Mouse (Mus musculus): ENCODE measurements at regions not wholly inside any gene's neighbourhood (a gene's known extent, or its start where the extent isn't known, plus 50 kb on each side); places are given as distances from the start of the nearest gene placed in this dataset.

DNA sequence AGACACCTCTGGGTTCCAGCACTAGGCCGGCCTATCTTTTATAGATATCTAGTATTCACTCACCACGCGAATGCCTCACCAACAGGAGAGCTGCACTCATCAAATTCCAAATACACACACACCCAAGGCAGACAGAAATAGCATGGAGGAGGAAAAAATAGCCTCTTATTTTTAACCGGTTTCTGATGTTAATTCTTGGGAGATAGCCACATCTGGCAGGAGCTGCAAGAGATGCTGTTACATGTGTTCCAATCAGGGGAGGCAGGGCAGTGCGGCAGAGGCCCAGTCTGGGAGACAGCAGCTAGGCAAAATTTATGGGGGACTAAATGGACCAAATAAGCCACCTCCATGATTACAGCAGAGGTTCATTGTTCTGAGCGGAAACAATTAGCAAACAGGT lies 419.0 kb upstream of the Kazn start:
- no peak for TF ChIP-seq CTCF (IDR thresholded peaks at IDR 0.05)
- Histone ChIP-seq H3K27ac (no peak overlapping the region), H3K4me3 (no peak overlapping the region)
- DNase-seq (ENCODE audit: extremely low spot score in 1 of 2, low spot score in 2 of 2), result no peak
- intact Hi-C loops (cut with DNase I), result no loop called here

DNA sequence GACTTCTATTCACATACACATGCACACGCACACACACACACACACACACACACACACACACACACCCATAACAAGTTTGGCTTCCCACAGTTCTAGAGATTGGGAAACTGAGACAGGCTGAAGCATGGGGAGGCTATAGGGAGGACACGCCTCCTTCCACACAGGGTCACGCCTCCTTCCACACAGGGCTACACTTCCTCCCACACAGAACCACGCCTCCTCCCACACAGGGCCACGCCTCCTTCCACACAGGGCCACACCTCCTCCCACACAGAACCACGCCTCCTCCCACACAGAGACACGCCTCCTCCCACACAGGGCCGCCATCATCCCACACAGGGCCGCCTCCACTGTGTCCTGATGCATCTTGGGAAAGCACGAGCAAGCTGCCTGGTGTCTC lies 401.9 kb upstream of the Kazn start:
- TF ChIP-seq CTCF (IDR thresholded peaks at IDR 0.05), result no peak
- intact Hi-C loops (cut with DNase I), result no loop called here
- DNase-seq (ENCODE audit: extremely low spot score in 1 of 2, low spot score in 2 of 2), result no peak
- no peak overlapping the region for H3K27ac ChIP-seq
- H3K4me3 ChIP-seq, result no peak overlapping the region

DNA sequence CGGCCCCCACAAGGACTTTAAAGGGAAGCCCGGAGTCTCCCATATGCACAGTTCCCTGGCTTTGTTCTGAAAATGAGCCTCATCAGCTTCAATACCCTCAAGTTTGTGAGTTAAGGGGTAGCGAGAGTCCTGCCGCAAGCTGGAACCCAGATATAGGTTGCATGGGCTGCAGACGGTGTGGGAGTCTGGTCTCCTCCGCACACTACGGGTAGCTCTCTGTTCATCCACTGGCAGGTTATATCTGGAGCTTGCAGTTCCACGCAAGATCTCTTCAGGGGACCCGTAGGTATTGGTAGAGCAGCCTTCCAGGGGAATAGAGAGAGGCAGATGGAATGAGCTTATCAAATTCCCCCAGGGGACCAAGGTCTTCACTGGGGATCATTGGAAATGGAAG lies 400.1 kb upstream of the Kazn start:
- intact Hi-C loops (cut with DNase I), result loop anchor here (10.0 kb wide), 2 partner anchors 385 to 485 kb away; no protein-coding TSS in a partner anchor
- no peak for TF ChIP-seq CTCF (IDR thresholded peaks at IDR 0.05)
- Histone ChIP-seq H3K4me3 (no peak overlapping the region), H3K27ac (no peak overlapping the region)
- DNase-seq (ENCODE audit: extremely low spot score in 1 of 2, low spot score in 2 of 2), result no peak

DNA sequence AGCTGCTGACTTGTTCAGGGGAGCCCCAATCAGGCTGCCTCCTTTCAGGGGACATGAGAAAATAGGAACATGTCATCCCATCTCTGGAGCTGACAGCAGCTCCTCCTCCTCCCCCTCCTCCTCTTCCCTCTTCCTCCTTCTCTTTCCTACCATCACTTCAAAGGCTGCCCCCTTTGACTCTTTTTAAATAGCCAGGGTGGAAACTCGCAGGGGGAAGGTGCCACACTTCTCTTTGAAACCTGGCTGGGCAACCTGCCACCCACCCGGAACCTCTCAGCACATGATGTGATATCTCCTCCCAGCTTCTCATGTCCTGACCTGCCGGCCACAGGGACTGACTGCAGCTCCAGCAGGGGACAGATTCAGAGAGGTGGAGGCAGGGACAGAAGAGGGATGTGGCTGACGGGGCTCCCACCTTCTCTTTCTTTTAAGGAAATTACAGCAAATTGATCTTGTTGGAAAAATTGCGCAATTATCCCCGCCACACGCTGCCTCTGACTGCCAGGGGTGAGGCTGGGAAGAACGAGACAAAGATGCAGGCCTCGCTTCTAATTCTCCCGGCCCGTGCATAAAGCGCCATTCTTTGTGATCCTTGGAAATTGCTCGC lies 399.6 kb upstream of the Kazn start:
- Histone ChIP-seq H3K27ac (no peak overlapping the region), H3K4me3 (no peak overlapping the region)
- no peak for DNase-seq (ENCODE audit: extremely low spot score in 1 of 2, low spot score in 2 of 2)
- intact Hi-C loops (cut with DNase I), result loop anchor here (10.0 kb wide), 2 partner anchors 384 to 484 kb away; no protein-coding TSS in a partner anchor
- no peak for TF ChIP-seq CTCF (IDR thresholded peaks at IDR 0.05)

DNA sequence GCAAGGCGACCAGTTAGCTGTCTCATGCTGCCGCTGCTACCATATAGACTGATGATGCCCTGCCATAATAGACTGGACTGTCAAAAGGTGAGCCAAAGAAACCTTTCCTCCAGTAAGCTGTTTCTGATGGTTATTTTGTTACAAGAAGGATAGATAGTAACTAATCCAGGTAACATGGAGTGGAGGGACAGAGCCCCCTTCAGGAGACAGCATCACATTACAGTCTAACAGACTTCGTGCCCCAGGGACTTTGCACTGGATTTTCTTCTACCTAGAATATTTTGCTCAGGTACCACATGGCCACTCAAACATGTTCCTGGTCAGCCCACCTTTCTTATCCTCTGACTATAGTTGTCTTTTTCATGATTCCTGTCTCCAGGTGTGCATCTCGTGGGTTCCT lies 398.9 kb upstream of the Kazn start:
- no peak for DNase-seq (ENCODE audit: extremely low spot score in 1 of 2, low spot score in 2 of 2)
- intact Hi-C loops (cut with DNase I), result loop anchor here (10.0 kb wide), 2 partner anchors 383 to 483 kb away; no protein-coding TSS in a partner anchor
- Histone ChIP-seq H3K27ac (no peak overlapping the region), H3K4me3 (no peak overlapping the region)
- TF ChIP-seq CTCF (IDR thresholded peaks at IDR 0.05), result peak; percentile 46

DNA sequence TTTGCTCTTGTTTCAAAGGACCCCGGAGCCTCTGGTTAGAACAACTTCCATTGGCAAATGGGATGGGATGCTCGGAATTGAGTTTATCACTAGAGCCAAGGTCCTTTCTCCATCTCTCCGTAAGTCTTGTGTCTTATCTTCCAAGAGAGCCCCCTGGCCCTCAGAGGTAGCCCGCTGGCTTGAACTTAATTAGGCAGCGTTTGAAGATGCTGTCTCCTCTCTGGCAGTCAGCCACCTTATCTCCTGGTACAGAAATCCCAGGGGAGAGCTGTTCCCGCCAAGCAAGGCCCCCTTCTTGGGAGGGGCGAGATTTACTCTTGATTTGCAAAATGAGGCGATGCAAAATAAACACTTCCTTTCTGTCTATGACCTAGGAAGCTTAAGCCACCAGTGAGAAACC lies 395.2 kb upstream of the Kazn start:
- H3K27ac ChIP-seq, result no peak overlapping the region
- no peak overlapping the region for H3K4me3 ChIP-seq
- intact Hi-C loops (cut with DNase I), result loop anchor here (10.0 kb wide), 2 partner anchors 380 to 480 kb away; no protein-coding TSS in a partner anchor
- no peak for DNase-seq (ENCODE audit: extremely low spot score in 1 of 2, low spot score in 2 of 2)
- TF ChIP-seq CTCF (IDR thresholded peaks at IDR 0.05), result no peak

DNA sequence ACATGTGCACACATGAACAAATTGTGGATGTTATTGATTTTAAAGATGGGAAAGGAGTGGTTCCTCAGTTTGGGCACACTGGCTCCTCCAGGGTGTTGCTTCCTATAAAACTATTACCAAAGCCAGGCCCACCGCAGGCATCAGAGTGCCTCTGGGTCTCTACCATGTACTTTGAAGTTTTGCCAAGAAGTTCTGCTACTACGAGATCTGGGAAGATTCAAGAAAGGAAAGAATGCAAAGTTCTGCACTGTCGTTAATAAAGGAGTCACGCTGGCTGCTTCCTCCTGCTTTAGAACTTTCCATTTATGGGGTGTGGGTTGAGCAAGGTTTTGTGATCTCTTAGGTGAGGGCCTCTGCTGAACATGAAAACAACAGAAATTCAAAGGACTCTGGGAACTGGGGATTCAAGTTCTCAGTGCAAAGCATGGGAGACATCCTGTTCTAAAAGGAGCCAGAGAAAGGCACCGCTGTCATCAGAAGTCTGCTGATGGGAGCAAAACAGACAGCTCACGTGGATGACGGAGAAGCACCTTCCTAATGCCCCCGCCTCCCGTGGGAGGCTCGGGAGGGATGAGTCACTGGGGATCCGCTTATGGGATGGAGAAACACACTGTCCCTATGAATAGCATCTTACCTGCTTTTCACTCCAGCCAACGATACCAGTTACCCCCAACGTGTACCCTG lies 394.6 kb upstream of the Kazn start:
- no peak overlapping the region for H3K4me3 ChIP-seq
- peak in 1 of 2 experiments; percentile 40 for DNase-seq (ENCODE audit: extremely low spot score in 1 of 2, low spot score in 2 of 2)
- no peak for TF ChIP-seq CTCF (IDR thresholded peaks at IDR 0.05)
- no peak overlapping the region for H3K27ac ChIP-seq
- intact Hi-C loops (cut with DNase I), result loop anchor here (10.0 kb wide), 2 partner anchors 379 to 479 kb away; no protein-coding TSS in a partner anchor

DNA sequence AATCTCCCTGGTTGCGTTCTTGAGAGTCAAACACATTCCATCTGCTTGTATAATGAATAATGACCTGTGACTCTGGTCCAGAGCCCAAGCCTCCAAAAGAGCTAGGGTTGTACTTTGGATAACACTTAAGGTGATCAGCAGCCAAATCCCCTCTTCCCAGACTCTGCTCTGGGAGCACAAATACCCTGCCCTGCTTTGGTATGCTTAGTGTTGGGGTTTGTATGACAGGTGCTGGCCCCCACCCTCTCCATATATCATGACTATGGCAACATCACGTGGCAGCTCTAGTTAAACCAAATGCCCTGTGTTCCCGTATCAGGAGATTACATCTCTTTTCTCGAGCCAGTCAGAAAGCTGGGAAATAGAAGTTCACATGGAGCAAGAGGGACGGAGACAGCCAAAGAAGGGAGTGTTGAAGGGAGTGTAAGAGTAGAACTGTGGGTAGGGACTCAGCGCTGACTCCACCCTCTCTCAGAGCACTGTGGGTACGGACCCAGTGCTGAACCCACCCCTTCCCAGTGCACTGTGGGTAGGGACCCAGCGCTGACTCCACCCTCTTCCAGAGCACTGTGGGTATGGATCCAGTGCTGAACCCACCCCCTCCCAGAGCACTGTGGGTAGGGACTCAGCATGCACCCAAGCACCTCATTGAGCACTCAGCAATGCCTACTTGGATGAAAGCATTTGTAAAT lies 387.4 kb upstream of the Kazn start:
- intact Hi-C loops (cut with DNase I), result no loop called here
- Histone ChIP-seq H3K4me3 (no peak overlapping the region), H3K27ac (no peak overlapping the region)
- DNase-seq (ENCODE audit: extremely low spot score in 1 of 2, low spot score in 2 of 2), result no peak
- no peak for TF ChIP-seq CTCF (IDR thresholded peaks at IDR 0.05)

DNA sequence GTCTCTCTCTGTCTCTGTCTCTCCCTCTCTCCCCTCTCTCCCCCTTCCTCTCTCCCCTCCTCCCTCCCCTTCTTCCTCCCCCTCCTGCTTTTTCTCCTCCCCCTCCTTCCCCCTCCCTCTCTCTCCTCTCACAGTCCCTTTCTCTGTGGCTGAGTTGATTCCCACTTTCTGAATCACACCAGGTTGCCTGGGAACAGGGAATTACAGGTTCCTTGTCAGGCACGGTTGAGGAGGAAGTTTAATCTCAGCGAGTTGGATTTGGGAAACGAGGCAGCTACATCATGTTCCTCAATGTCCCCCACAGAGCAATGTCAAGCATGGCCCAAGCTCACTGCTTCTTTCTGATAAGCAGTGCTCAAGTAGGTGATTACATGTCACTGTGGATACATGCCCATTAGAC lies 386.3 kb upstream of the Kazn start:
- TF ChIP-seq CTCF (IDR thresholded peaks at IDR 0.05), result no peak
- no peak overlapping the region for H3K4me3 ChIP-seq
- DNase-seq (ENCODE audit: extremely low spot score in 1 of 2, low spot score in 2 of 2), result peak in 1 of 2 experiments; percentile 14
- H3K27ac ChIP-seq, result no peak overlapping the region
- intact Hi-C loops (cut with DNase I), result no loop called here

DNA sequence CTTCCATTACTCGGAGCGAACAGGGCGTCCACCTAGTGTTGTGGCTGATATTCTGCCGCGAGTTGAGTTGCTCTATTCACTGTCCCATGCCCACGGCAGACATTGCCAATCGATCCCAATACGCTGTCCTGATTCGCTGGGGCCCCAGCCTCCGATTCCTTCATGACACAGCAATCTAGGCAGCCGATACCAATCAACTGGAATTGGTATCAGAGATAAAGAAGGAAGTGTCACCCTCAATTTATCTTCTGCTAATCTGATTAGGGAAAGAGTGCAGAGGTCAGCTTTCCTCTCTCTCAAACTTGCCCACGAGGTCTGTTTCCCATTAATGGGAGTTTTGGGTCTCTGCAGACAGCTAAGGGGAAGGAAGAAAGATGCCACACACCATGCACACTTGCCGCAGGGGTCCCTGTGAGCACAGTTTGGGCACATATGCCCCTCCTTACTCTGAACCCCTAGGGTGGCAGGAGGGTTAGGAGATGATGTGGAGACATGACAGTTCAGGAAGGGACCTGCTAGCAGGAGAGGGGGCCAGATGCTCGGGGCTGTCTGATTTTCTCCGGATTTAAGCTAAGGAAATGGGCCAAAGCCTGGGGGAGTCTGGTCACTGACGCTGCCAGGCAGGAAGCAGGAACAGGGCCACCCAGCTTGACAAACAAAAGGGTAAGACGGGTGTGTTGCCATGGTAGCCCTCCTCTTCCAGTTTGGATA lies 383.1 kb upstream of the Kazn start:
- intact Hi-C loops (cut with DNase I), result no loop called here
- no peak overlapping the region for H3K27ac ChIP-seq
- no peak for TF ChIP-seq CTCF (IDR thresholded peaks at IDR 0.05)
- DNase-seq (ENCODE audit: extremely low spot score in 1 of 2, low spot score in 2 of 2), result no peak
- no peak overlapping the region for H3K4me3 ChIP-seq

DNA sequence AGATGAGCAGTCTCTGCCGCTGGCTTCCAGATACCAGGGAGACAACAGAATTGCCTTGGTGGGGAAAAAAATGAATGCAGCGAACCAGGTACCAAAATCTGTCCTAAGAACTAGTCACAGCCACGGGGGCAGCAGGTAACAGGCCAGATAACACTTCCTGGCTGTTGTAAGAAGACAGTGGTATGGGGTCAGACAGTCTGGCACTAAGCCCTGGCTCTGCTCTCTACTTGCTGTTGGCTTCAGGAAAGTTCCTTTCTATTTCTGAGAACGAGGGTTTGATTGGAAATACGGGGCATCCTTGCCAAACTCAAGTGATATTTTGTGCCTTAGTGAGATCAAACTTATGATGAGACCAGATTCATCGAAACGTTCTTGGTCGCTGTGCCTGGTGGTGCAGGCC lies 380.2 kb upstream of the Kazn start:
- intact Hi-C loops (cut with DNase I), result no loop called here
- no peak overlapping the region for H3K27ac ChIP-seq
- no peak for TF ChIP-seq CTCF (IDR thresholded peaks at IDR 0.05)
- H3K4me3 ChIP-seq, result no peak overlapping the region
- no peak for DNase-seq (ENCODE audit: extremely low spot score in 1 of 2, low spot score in 2 of 2)

DNA sequence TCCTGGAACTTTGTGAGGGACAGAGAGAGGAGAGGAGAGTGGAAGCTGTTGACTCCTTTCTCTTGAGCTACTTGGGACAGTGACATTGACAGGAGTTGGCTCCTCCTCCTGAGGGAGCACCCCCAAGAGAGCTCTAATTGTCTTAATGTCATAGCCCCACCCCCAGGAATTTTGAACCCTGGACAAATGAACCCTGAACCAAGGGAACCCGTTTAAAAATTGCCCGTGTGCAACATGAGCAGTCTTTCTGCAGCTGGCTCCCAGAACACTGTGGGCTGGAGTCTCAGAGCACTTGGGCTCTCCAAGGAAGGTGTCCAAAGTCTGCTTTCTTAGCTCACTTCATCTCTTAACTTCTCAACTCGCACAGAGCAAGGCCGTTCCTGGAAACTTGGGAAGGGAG lies 379.6 kb upstream of the Kazn start:
- no peak for DNase-seq (ENCODE audit: extremely low spot score in 1 of 2, low spot score in 2 of 2)
- intact Hi-C loops (cut with DNase I), result no loop called here
- Histone ChIP-seq H3K27ac (no peak overlapping the region), H3K4me3 (no peak overlapping the region)
- TF ChIP-seq CTCF (IDR thresholded peaks at IDR 0.05), result no peak

Measured in left cerebral cortex, adult 2 months (tissue).